Mouse (Mus musculus) kidney, adult 18-20 months (tissue): Measurements from ENCODE around the gene Slc17a4.

Experiments used
- DNase-seq: peaks from one replicate; pipeline ENCODE4 v3.0.0; 2021

Gene Slc17a4

GRCm38 (mm10) chr13:23914376-23915167 lies at the start of gene Slc17a4:
Gene Slc17a4 (minus strand): TSS chr13:23915009.
- DNase-seq, result no peak

- no peak for DNase-seq
Observed at GRCm38 (mm10) chr13:23959776-23960175, 45.0 kb upstream of the Slc17a4 start.

- DNase-seq, result peak; percentile 56
Observed at GRCm38 (mm10) chr13:23950928-23951327, 36.1 kb upstream of the Slc17a4 start.

- DNase-seq, result no peak
Observed at GRCm38 (mm10) chr13:23949484-23950246, 34.9 kb upstream of the Slc17a4 start.

- DNase-seq, result no peak
Observed at GRCm38 (mm10) chr13:23946254-23946653, 31.4 kb upstream of the Slc17a4 start.

- no peak for DNase-seq
Observed at GRCm38 (mm10) chr13:23942861-23943260, 28.1 kb upstream of the Slc17a4 start.

GRCm38 (mm10) chr13:23940291-23940690 lies 25.5 kb upstream of the Slc17a4 start:
- no peak for DNase-seq

GRCm38 (mm10) chr13:23938699-23939098 lies 23.9 kb upstream of the Slc17a4 start:
- DNase-seq, result peak; percentile 59

- no peak for DNase-seq
Observed at GRCm38 (mm10) chr13:23934211-23934520, 19.4 kb upstream of the Slc17a4 start, which contains the start of gene Hist1h2aa. Gene Hist1h2aa (plus strand): TSS chr13:23934462.

GRCm38 (mm10) chr13:23933421-23934210 lies 18.8 kb upstream of the Slc17a4 start, which contains the start of gene Hist1h2ba:
Gene Hist1h2ba (minus strand): TSS chr13:23934156.
- no peak for DNase-seq

- no peak for DNase-seq
Observed at GRCm38 (mm10) chr13:23930904-23931303, 16.1 kb upstream of the Slc17a4 start.

GRCm38 (mm10) chr13:23930461-23930860 lies 15.7 kb upstream of the Slc17a4 start:
- DNase-seq, result no peak

GRCm38 (mm10) chr13:23928637-23929036 lies 13.8 kb upstream of the Slc17a4 start:
- no peak for DNase-seq

- no peak for DNase-seq
Observed at GRCm38 (mm10) chr13:23925792-23926191, 11.0 kb upstream of the Slc17a4 start.

- DNase-seq, result no peak
Observed at GRCm38 (mm10) chr13:23917674-23918073, 2.9 kb upstream of the Slc17a4 start.

- no peak for DNase-seq
Observed at GRCm38 (mm10) chr13:23916132-23916531, 1.3 kb upstream of the Slc17a4 start.

GRCm38 (mm10) chr13:23913791-23914306 lies 960 bp downstream of the Slc17a4 start:
- peak; percentile 23 for DNase-seq

- DNase-seq, result no peak
Observed at GRCm38 (mm10) chr13:23911335-23911734, 3.5 kb downstream of the Slc17a4 start.

- DNase-seq, result no peak
Observed at GRCm38 (mm10) chr13:23910121-23910520, 4.7 kb downstream of the Slc17a4 start.

- no peak for DNase-seq
Observed at GRCm38 (mm10) chr13:23906906-23907305, 7.9 kb downstream of the Slc17a4 start.

GRCm38 (mm10) chr13:23898242-23898641 lies 16.6 kb downstream of the Slc17a4 start:
- DNase-seq, result no peak

- no peak for DNase-seq
Observed at GRCm38 (mm10) chr13:23893269-23893593, 21.6 kb downstream of the Slc17a4 start.

GRCm38 (mm10) chr13:23892592-23893268 lies 22.1 kb downstream of the Slc17a4 start:
- DNase-seq, result no peak
